Mouse (Mus musculus): Measurements from ENCODE around the gene Csdc2. TPM values are rescaled to one million over a fixed set of nuclear protein-coding genes. Genes with fewer than 3 reads are reported as not detected.

Gene Csdc2
- polyA plus RNA-seq, 1 experiment from 2014 or later: 5.7 TPM

DNA sequence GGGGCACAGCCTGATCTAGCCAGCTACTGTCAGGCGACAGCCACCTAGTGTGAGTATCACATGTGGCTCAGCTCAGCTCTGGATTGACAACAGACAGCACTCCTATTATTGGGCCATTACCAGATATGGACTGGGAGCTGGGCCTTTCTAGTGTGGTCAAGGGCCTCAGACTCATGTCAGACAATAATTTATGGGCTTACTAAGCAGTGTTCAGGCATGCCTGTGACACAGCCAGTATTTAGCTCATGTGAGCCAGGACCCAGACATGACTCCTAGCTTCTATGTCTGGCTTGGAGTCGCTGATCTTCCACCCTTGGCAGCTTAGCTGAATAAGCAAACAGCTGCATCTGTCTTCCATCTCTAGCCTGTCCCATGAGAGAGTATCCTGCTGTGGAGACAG is 24.1 kb upstream of the Csdc2 start:
- Histone ChIP-seq H3K36me3 (peaks cover 100% of the 10 kb centered on the region), H3K4me1 (no peaks in the 10 kb centered on the region), H3K9me3 (replicated peaks) (no peaks in the 10 kb centered on the region), H3K27me3 (ENCODE audit: low read depth, poor library complexity, severe bottlenecking) (no peaks in the 10 kb centered on the region), H3K4me3 (no peak overlapping the region), H3K27ac (no peak overlapping the region)
- WGBS: 80% methylated on average over 2 of the region's 2 CpGs
- DNase-seq (ENCODE audit: low spot score): no peak

DNA sequence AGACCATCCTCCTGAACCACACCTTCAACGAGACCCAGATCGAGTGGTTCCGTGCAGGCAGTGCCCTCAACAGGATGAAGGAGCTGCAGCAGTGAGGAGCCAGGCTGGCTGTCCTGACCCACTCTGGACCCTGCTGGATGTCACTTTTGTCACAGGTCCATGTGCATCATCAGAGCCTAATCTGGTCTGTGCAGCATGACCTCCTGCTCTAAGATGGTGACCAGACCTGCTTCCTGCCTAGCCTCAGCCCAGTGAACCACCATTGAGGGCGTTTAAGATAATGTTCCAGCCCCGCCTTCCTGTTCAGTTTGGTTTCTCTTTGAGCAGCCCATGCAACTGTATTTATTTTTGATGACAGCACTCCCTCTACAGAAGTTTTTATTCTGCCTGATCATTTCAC is 21.9 kb upstream of the Csdc2 start:
- no peaks in the 10 kb centered on the region for H3K4me1 ChIP-seq
- no peak overlapping the region for H3K27ac ChIP-seq
- no peak for DNase-seq (ENCODE audit: low spot score)
- H3K36me3 ChIP-seq: peaks cover 95% of the 10 kb centered on the region
- 86% methylated on average over 5 of the region's 5 CpGs for WGBS
- H3K27me3 ChIP-seq (ENCODE audit: low read depth, poor library complexity, severe bottlenecking): no peaks in the 10 kb centered on the region
- H3K4me3 ChIP-seq: no peak overlapping the region
- H3K9me3 ChIP-seq (replicated peaks): no peaks in the 10 kb centered on the region

DNA sequence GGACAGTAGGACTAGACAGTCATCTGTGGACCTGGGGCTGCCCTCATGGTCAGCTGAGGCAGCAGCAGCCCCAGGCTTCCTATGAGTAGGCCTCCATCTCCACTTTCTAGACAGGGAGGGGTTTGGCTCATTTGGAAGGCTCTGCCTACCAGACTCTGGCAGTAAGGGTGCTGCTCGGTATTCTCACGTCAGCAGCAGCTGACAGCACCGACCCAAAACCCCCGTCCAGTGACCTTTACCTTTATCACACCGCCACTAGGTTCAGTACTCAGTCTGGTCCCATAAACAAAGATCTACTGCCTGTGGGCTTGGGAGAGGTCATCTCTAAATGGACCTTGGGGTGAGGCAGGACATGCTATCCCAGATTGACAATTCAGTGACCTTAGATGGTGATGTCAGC is 20.9 kb upstream of the Csdc2 start:
- no peaks in the 10 kb centered on the region for H3K4me1 ChIP-seq
- 88% methylated on average over 5 of the region's 5 CpGs for WGBS
- peaks cover 91% of the 10 kb centered on the region for H3K36me3 ChIP-seq

GRCm38 (mm10) chr15:81917201-81917600 is 19.4 kb upstream of the Csdc2 start:
- Histone ChIP-seq H3K27ac (no peak overlapping the region), H3K4me3 (no peak overlapping the region), H3K4me1 (no peaks in the 10 kb centered on the region), H3K27me3 (ENCODE audit: low read depth, poor library complexity, severe bottlenecking) (no peaks in the 10 kb centered on the region), H3K9me3 (replicated peaks) (no peaks in the 10 kb centered on the region), H3K36me3 (peaks cover 88% of the 10 kb centered on the region)
- WGBS: 94% methylated on average over 12 of the region's 12 CpGs
- DNase-seq (ENCODE audit: low spot score): no peak

More for the DNA sequence above, 20.9 kb upstream of the Csdc2 start:
- DNase-seq (ENCODE audit: low spot score): no peak
- Histone ChIP-seq H3K27me3 (ENCODE audit: low read depth, poor library complexity, severe bottlenecking) (no peaks in the 10 kb centered on the region), H3K4me3 (no peak overlapping the region), H3K27ac (no peak overlapping the region), H3K9me3 (replicated peaks) (no peaks in the 10 kb centered on the region)

- H3K27ac ChIP-seq: no peak overlapping the region
- WGBS: 61% methylated on average over 6 of the region's 6 CpGs
Measured at GRCm38 (mm10) chr15:81917621-81918463, 18.7 kb upstream of the Csdc2 start.

GRCm38 (mm10) chr15:81919062-81919461 is 17.5 kb upstream of the Csdc2 start:
- Histone ChIP-seq H3K36me3 (peaks cover 79% of the 10 kb centered on the region), H3K9me3 (replicated peaks) (no peaks in the 10 kb centered on the region), H3K4me1 (0 out of 2 replicates have a peak, but pooled peaks cover 3% of the 10 kb centered on the region), H3K4me3 (no peak overlapping the region), H3K27ac (no peak overlapping the region), H3K27me3 (ENCODE audit: low read depth, poor library complexity, severe bottlenecking) (no peaks in the 10 kb centered on the region)
- no peak for DNase-seq (ENCODE audit: low spot score)
- WGBS: 83% methylated on average over 5 of the region's 5 CpGs

More at GRCm38 (mm10) chr15:81917621-81918463, 18.7 kb upstream of the Csdc2 start:
- H3K36me3 ChIP-seq: peaks cover 87% of the 10 kb centered on the region
- H3K9me3 ChIP-seq (replicated peaks): no peaks in the 10 kb centered on the region
- DNase-seq (ENCODE audit: low spot score): peak; percentile 70
- H3K4me1 ChIP-seq: no peaks in the 10 kb centered on the region
- H3K4me3 ChIP-seq: no peak overlapping the region
- H3K27me3 ChIP-seq (ENCODE audit: low read depth, poor library complexity, severe bottlenecking): no peaks in the 10 kb centered on the region

- Histone ChIP-seq H3K4me1 (peaks cover 19% of the 10 kb centered on the region), H3K27me3 (ENCODE audit: low read depth, poor library complexity, severe bottlenecking) (no peaks in the 10 kb centered on the region), H3K36me3 (peaks cover 70% of the 10 kb centered on the region), H3K9me3 (replicated peaks) (no peaks in the 10 kb centered on the region), H3K4me3 (no peak overlapping the region), H3K27ac (no peak overlapping the region)
- WGBS: 94% methylated on average over 10 of the region's 10 CpGs
- DNase-seq (ENCODE audit: low spot score): no peak
Measured at GRCm38 (mm10) chr15:81920546-81921217, 15.9 kb upstream of the Csdc2 start.

DNA sequence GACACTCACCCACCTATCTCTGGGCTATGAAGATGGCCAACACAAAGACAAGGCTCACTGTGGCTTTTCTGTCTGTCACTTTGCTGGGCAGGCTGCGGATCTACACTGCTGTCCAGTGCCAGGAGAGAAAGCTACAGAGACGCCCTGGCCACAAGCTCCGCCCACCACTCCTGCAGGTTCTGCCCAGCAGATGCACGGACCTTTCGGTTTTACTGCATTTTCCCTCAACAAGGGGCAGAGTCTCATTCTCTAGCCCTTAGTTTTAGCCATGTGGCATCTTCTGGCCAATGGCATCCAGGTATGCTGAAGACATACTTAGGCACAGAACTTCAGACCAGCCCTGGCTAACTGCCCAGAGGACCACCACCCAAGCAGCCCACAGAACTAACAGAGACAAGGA is 15.3 kb upstream of the Csdc2 start:
- DNase-seq (ENCODE audit: low spot score): no peak
- WGBS: 73% methylated on average over 5 of the region's 5 CpGs
- Histone ChIP-seq H3K27me3 (ENCODE audit: low read depth, poor library complexity, severe bottlenecking) (no peaks in the 10 kb centered on the region), H3K36me3 (peaks cover 64% of the 10 kb centered on the region), H3K9me3 (replicated peaks) (no peaks in the 10 kb centered on the region), H3K4me1 (peaks cover 25% of the 10 kb centered on the region), H3K27ac (no peak overlapping the region), H3K4me3 (no peak overlapping the region)

DNA sequence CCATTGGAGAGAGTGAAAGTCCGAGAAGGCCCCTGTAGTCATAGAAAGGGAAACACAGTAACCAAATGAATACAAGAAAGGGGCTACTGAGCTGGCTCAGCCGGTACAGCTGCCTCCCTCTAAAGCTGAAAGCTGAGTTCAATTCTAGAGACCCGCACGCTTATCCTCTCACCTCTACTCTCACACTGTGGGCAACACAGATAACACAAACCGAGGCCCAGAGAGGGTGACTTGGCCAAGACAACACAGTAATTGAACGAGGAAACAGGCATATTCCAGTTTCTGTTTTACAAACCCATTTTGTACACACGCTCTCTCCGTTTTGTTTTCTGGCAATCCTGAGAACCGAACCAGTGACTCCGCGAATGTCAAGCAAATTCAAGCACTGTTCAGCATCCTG is 11.6 kb upstream of the Csdc2 start:
- Histone ChIP-seq H3K27me3 (ENCODE audit: low read depth, poor library complexity, severe bottlenecking) (no peaks in the 10 kb centered on the region), H3K36me3 (peaks cover 33% of the 10 kb centered on the region), H3K9me3 (replicated peaks) (no peaks in the 10 kb centered on the region), H3K4me1 (peaks cover 30% of the 10 kb centered on the region), H3K27ac (no peak overlapping the region), H3K4me3 (peak overlapping the region; percentile 78)
- DNase-seq (ENCODE audit: low spot score): no peak
- 88% methylated on average over 11 of the region's 11 CpGs for WGBS

- WGBS: 1% methylated on average over 54 of the region's 54 CpGs
- H3K9me3 ChIP-seq (replicated peaks): no peaks in the 10 kb centered on the region
- H3K27me3 ChIP-seq (ENCODE audit: low read depth, poor library complexity, severe bottlenecking): no peaks in the 10 kb centered on the region
- H3K4me1 ChIP-seq: peaks cover 30% of the 10 kb centered on the region
- peak; percentile 97 for DNase-seq (ENCODE audit: low spot score)
- H3K36me3 ChIP-seq: peaks cover 27% of the 10 kb centered on the region
- peak within 1 kb of the TSS; percentile 78 for H3K4me3 ChIP-seq
- H3K27ac ChIP-seq: peak within 1 kb of the TSS; percentile 84
Measured at GRCm38 (mm10) chr15:81925760-81926445, 10.7 kb upstream of the Csdc2 start, which contains the start of gene Polr3h. TSS of gene Polr3h (minus strand) at chr15:81926240.

DNA sequence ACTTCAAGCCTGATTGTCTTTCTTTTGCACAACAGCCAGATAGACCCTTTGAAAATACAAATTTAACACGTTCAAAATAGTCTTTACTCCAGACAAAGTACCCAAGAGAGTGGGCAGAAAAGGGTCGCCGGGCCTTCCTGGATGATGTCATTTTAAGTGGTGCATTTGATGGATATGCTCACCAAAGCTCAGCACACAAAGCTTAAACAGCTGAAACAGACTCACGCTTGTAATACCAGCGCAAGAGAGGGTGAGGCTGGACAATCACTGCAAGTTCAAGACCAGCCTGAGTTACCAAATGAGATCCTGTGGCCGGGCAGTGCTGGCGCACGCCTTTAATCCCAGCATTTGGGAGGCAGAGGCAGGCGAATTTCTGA is 10.1 kb upstream of the Csdc2 start:
- DNase-seq (ENCODE audit: low spot score): no peak
- Histone ChIP-seq H3K4me1 (peaks cover 30% of the 10 kb centered on the region), H3K36me3 (peaks cover 24% of the 10 kb centered on the region), H3K27ac (peak overlapping the region; percentile 84; the same call in 1 of the 2 replicates), H3K9me3 (replicated peaks) (no peaks in the 10 kb centered on the region), H3K4me3 (peak overlapping the region; percentile 78), H3K27me3 (ENCODE audit: low read depth, poor library complexity, severe bottlenecking) (no peaks in the 10 kb centered on the region)
- WGBS: 38% methylated on average over 9 of the region's 9 CpGs

GRCm38 (mm10) chr15:81927741-81928140 is 8.8 kb upstream of the Csdc2 start:
- Histone ChIP-seq H3K27ac (no peak overlapping the region), H3K4me3 (no peak overlapping the region), H3K9me3 (replicated peaks) (no peaks in the 10 kb centered on the region), H3K27me3 (ENCODE audit: low read depth, poor library complexity, severe bottlenecking) (no peaks in the 10 kb centered on the region), H3K36me3 (peaks cover 12% of the 10 kb centered on the region; the same call in 1 of the 2 replicates), H3K4me1 (peaks cover 32% of the 10 kb centered on the region)
- no peak for DNase-seq (ENCODE audit: low spot score)
- WGBS: 72% methylated on average over 4 of the region's 4 CpGs

GRCm38 (mm10) chr15:81928277-81928676 is 8.3 kb upstream of the Csdc2 start:
- Histone ChIP-seq H3K27me3 (ENCODE audit: low read depth, poor library complexity, severe bottlenecking) (no peaks in the 10 kb centered on the region), H3K4me1 (peaks cover 37% of the 10 kb centered on the region), H3K27ac (no peak overlapping the region), H3K36me3 (peaks cover 12% of the 10 kb centered on the region; the same call in 1 of the 2 replicates), H3K4me3 (no peak overlapping the region), H3K9me3 (replicated peaks) (no peaks in the 10 kb centered on the region)
- DNase-seq (ENCODE audit: low spot score): no peak
- WGBS: 78% methylated on average over 11 of the region's 11 CpGs

All from limb, embryonic 10.5 days (tissue).